Mouse (Mus musculus) frontal cortex, postnatal 14 days (tissue): Measurements from ENCODE around the gene Rapgef3.

ENCODE experiments used
- DNase-seq, 2 experiments: peaks; one replicate each; pipeline ENCODE4 v3.0.0; 2022; ENCODE audit warnings: low spot score in 2 of 2

Rapgef3 gene

GRCm38 (mm10) chr15:97773108-97773507 lies 5.3 kb upstream of the Rapgef3 start:
- DNase-seq: no peak

GRCm38 (mm10) chr15:97770280-97770679 lies 2.5 kb upstream of the Rapgef3 start:
- DNase-seq: no peak

DNA sequence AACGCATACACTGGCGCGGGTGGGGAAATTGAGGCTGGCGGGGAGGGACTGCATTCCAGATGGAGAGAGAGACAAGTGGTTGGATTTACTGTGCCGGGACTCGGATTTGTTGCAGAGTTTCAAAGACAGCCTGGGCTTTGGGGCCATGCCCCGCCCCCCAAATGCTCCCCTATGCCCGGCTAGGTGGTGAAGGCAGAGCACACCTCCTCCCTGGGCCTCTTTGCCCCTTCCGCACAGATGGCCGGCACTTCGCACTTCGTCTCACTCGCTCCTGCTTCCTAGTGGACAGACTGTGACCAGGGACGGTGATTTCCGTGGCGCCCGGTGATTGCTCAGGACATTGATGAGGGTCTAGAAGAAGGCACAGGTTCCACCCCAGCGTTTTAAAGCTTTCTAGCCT lies 420 bp upstream of the Rapgef3 start:
- DNase-seq: no peak

DNA sequence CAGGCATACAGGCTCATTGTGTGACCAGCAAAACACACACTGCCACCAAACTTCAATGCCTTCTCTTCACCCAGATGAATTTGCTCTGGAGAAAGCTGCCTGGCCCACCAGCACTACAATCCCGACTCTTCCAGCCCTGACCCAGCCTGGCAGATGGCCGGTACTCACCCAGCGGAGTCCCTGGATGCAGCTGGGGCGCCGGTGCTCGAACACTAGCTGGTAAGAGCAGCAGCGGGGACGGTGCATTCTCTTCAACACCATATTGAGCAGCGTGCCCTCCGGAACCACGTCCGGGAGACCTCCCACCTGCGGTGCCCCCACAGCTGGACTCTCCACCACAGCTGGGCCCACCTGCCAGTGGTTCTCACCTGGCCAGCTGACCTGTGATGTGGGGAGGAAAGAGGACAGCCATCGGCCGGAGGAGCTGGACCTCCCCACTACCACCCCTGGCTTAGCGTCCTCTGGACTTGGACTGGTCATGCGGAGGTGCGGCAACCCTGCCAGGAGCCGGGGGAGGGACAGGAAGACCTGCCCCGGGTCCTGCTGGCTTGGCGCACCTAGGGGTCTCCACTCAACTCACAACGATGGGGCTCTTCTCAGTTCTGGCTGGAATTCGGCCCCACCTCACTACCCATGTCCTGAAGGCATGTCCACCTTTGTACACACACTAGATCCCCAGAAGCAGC lies 1.0 kb downstream of the Rapgef3 start:
- no peak for DNase-seq

DNA sequence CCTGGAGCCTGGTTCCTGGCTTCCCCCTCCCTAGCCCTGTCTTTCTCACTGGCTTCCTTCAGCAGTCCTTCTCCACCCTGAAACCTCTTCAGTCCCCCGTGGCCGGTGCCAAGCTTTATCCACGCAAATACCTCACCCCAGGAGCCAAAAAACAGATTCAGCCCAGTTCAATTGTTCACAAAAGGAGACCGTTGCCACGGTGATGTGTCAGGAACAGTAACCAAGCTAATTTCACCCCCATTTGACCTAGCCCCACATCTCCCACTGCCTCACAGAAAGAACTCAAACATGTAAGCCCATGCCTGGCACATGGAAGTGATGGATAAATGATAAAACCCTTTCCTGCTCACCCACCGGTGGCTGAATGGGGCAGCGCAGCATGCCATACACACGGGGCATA lies 1.6 kb downstream of the Rapgef3 start:
- no peak for DNase-seq

GRCm38 (mm10) chr15:97765090-97765794 lies 2.5 kb downstream of the Rapgef3 start:
- DNase-seq: no peak

DNA sequence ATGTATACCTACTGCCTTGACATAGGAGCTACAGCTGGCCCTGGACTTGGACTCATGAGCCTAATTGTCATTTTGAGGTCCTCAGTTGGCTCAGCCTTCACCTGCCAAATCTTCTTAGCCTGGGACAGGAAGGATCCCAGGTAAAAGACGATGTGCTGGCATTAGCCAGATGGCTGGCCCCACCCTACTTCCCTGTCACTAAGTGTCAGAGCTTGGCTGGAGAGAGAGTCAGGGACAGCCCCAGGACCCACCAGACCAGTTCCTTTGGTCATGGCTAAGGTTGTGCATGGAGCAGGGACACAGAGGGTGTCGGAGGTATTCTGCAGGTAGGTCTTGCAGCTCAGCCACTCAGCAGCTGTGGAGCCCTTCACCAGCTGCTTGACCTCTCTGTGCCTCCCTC lies 3.2 kb downstream of the Rapgef3 start:
- DNase-seq: no peak

DNA sequence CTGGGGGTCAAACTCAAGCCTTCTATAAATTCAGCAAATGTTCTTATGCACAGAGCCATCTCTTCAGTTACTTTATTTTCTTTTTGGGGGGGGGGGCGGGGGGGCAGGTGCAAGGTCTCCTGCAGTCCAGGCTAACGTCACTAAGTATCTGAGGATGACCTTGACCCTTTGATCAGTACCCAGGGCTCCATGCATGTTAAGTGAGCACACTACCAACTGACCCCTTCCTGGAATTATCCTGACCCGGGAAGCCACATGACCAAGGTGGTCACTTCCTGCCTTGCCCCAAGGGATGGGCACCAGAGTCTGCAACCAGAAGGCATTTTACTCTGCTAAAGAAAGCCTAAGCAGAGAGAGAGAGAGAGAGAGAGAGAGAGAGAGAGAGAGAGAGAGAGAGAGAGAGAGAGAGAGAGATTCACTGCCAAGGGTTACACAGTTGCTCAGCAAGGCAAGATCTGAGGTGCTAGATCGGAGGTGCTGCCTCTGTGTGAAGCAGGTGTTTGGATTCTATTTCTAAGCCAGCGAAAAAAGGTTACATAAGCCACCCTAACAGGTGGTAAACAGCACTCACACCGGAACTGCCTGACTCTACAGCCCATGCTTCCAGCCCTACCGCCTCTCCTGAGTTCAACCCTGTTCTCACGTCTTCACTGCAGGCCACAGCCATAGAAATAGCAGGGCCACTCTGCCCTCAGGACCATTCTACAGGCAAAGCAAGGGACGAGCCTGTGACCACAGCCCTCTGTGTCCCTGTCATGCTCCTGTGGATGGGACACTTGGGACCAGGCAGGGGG lies 4.3 kb downstream of the Rapgef3 start:
- no peak for DNase-seq

- DNase-seq: no peak
These were observed 5.0 kb downstream of the Rapgef3 start for GRCm38 (mm10) chr15:97762733-97763132.

DNA sequence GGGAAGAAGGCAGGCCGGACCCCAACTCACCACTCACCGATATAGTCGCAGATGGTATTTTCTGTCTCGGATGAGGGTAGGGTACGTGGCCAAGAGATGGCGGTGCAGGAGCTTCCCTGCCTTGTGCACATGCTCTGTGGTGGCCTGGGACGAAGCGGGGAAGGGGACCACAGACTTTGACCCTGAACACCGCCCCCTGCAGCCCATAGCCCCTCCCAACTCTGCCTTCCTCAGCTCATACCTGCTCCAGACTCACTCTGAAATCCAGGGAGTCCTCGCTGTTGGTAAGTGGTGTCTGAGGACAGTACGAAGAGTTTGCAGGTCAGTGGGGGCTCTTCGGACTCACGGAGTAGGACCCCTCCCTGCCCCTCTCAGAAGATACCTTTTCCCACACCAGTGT lies 6.3 kb downstream of the Rapgef3 start:
- DNase-seq: no peak

DNA sequence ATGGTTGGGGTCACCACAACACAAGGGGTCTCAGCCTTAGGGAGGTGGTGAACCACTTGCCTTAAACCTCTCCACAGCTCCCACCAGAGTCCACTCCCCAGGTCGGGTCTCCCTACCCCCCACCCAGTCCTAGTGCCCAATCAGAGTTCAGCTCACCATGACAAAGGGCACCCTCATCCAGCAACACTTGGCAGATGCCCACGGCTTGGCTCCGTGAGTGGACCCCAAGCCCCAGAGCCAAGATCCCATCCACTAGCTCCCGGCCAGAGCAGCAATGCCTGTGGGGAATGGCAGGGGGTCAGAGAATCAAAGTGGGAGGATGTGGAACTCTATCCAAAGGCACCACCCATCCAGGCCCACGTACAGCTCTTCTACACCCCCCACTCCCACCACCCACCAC lies 6.8 kb downstream of the Rapgef3 start:
- DNase-seq: no peak

DNA sequence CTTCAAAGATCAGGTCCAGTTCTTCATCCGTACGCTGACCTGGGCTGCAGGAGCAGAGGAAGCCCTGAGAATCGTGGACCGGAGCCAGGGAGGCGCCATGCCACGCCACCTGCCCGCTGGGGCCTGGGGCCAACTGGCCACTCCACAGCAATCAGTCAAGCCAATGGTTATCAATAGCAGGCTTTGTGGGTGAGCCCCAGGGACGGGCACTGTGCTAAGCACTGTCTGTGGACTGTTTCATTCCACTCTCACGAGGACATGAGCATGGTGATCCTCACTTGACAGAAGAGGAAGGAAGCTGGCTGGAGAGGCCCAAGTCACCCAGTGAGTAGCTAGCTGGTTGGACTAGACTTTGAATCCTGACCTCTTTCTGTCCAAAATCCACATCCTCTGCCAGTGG lies 7.8 kb downstream of the Rapgef3 start:
- DNase-seq: no peak

DNA sequence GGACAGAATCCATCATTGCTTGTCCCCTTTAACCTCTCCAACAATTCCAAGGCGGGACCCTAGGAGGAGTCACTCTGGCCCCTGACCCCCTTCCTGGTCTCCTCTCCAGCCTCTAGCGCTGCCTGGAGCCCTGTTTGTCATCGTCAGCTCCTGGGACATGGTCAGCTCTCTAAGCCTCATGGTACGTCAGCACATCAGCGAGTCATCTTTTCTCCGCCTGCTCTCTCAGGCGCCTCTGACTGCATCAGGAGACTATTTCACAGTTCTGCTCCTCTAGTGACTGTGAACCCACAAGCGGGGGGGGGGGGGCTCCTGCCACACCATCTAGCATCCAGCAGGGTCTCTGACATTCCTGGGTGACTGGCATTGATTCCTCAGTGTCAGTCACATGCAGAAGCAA lies 12.4 kb downstream of the Rapgef3 start:
- no peak for DNase-seq

DNA sequence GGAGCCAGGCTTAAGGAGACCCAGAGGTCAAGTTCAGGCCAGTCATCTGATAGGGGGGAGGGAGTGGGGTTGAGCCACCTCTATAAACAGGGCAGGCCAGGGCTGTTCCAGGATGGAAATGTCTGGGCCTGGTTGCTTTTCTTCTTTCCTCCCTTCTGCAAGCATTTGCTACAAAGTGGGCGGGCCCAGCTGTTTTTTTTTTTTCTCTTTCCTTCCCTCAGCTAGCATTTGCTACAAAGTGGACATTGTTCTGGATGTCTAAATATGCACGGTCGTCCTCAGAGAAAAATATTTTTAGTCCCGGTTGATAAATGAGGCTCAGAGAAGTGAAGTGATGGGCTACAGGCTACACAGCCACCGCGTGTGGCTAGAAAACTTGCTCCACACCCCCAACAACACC lies 13.3 kb downstream of the Rapgef3 start:
- DNase-seq: no peak

- DNase-seq: no peak
These were observed 15.3 kb downstream of the Rapgef3 start for GRCm38 (mm10) chr15:97752491-97752890.

DNA sequence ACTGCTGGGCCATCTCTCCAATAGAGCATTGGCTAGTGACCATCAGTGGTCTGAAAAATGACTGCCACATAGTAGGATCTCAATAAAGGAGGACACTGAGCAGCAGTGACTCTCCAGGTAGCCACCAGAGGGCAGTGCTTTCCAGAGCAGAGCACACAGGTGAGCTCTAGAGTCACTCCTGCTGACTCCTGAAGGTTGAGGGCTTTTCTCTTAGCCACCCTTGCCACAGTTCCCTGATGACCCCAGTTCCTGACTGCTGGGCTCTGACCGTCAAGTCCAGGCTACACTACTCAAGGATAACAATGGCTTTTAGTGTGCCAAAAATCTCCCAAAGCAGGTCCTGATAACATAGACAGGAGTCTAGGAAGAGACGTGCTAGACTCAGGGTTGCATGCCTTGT lies 16.1 kb downstream of the Rapgef3 start:
- no peak for DNase-seq

DNA sequence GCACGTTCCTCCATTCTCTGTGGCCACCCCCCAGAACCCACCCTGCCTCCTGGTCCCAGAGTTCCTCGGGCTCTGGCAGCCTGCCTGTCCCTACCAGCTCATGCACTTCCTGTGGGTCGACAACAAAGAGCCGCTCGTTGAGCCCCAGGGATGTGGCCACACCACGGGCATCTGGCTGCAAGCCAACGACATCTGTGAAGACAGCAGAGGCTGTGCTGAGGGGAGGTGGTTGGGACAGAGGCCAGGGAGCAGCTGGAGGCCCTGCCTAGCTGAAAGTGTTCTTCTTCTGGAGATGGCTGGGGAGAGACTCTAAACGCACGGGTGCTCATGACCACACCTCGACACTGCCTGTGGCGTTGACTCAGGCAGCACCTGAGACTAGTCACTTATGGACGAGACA lies 17.1 kb downstream of the Rapgef3 start:
- DNase-seq: peak; percentile 70 to 86

- DNase-seq: no peak
These were observed 17.9 kb downstream of the Rapgef3 start for GRCm38 (mm10) chr15:97749841-97750240.

DNA sequence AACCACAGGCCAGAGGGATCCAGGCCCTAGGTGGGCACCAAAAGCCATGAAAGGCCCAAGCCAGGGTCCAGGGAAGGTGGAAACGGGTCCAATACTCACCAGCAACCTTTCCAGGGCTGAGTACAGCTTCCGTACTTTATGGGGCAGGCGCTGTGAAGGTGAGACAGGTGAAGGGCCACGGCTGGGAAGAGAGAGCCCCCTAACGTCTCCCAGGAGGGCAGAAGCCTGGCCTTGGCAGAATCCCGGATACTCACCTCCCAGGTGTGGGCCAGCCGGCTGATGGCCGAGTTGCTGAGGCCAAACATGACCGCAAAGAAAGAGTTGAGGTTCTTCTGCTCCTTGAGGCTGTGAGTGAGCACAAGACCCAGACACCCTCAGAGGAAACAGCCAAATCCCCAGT lies 18.4 kb downstream of the Rapgef3 start:
- DNase-seq: no peak

DNA sequence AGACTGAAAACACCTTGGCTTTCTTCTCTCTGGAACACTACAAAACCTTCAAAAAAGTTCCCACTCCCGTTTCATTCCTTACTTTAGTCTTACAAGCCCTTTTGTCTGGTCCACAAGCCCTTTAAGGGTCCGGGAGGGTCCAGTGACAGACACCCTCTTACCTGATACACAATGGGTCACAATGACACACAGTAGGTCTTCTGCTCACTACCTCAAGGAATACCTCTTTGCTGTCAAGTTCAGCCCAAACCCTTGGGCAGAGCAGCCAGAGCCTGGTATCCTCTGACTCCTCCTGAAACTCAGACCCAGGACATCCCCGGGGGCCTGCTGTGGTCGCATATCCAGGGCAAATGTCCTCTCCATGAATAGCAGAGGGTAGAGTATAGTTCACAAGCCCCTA lies 18.8 kb downstream of the Rapgef3 start:
- no peak for DNase-seq

DNA sequence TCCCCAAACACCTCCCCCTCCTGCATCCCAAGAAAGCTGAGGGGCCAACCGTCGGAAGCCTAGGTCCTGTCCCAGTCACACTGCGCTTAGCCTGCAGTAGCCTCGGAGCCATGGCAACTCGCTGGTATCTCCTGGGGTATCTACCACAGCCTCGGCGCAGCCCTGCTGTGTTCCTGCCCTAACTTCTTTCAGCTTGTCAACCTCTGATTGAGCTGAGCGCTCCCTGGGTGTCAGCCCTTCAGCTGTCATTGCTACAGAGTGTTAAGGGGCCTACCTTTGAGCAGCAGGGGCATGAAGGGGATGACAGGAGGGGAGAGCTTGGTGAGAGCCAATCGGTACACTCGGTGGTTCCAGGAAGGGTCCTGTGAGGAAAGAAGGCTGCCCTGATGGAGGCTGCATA lies 19.5 kb downstream of the Rapgef3 start:
- no peak for DNase-seq

GRCm38 (mm10) chr15:97747486-97747885 lies 20.3 kb downstream of the Rapgef3 start:
- DNase-seq: no peak

DNA sequence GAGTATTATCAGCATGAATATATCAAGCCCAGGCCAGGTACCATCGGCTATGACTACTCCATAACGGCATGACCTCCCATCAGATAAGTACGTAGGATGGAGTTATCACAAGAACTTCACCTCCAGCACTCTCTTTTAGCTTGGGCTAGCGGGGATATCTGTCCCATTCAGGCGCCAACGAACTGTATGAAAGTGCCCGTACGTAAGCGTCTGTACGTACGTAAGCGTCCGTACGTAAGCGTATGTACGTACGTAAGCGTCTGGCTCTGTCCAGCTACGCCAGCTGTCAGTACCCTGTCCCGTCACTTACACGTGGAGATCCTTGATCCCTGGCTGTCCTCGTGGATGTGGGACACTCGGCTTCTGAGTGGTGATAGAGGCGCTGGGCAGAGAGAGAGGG lies 21.0 kb downstream of the Rapgef3 start:
- no peak for DNase-seq
